Comparison of ENCODE assay signal across 37 mouse cellular contexts in the genomic region with DNA sequence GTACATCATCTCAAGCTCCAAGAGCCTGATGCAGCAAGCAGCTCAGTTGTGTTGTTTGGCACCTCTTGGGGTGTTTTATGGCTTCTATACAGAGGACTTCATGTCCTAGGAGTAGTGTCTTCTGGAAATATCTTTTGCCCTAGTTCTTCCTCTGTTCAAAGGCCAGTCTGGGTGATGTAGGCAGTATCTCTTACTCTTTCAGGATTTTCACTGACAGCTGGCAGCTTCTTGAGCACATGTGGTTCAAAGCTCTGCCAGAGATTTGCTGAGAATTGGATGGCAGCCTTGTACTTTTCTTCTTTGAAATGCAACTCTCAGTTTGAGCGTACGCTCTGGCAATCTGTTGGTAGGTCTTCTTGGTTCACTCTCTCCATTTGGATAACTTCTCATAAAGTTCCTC. TPM values are rescaled to one million over a fixed set of nuclear protein-coding genes. Genes with fewer than 3 reads are reported as not detected.
DNase-seq lines count a peak whose midpoint lies in the region; ATAC-seq and TF ChIP-seq lines count a peak whose summit lies in the region.
"Had no signal": no experiment of that assay in that cellular context is flagged by ENCODE, and none has a peak within 500 bp of the region (broad histone marks: within the 10 kb centered on the region; RNA-seq: fewer than 3 reads in every experiment).

No protein-coding gene starts in this region.

- no peak for TF ChIP-seq CTCF in hindbrain, postnatal 0 days (IDR thresholded peaks at IDR 0.05; ENCODE audit: low read depth)

- H3K4me3 ChIP-seq in hindbrain, postnatal 0 days (ENCODE audit: low read length): no peak overlapping the region
- H3K4me3 ChIP-seq: forebrain, embryonic 13.5 days; heart, embryonic 13.5 days; layer of hippocampus, adult 2 months; limb, embryonic 12.5 days; liver, embryonic 12.5 days; megakaryocyte, embryonic 14.5 days; midbrain, embryonic 12.5 days; myocyte; neural tube, embryonic 13.5 days had no signal

- intact Hi-C loops in left cerebral cortex, postnatal 4 days (cut with DNase I): no loop called here

- ATAC-seq in hindbrain, postnatal 0 days: no peak
- ATAC-seq: forebrain, embryonic 13.5 days; inflammation-experienced regulatory T-cells, adult 6 months; liver, embryonic 12.5 days; liver, postnatal 0 days had no signal

- DNase-seq in gastrocnemius, adult 18-20 months (ENCODE audit: low spot score): peak; percentile 9
- DNase-seq in gastrocnemius, postnatal 25 days: no peak
- peak; percentile 14 for DNase-seq in left cerebral cortex, adult 11 months (ENCODE audit: low spot score)
- no peak for DNase-seq in left cerebral cortex, postnatal 4 days
- DNase-seq in adipocyte (ENCODE audit: low spot score): peak; percentile 34
- peak; percentile 64 for DNase-seq in brain, adult 2 months (ENCODE audit: low read depth, low spot score)
- DNase-seq in hindbrain, postnatal 0 days (ENCODE audit: low spot score): no peak
- DNase-seq: adrenal gland, adult 2 months; B cell, adult 2 months; cerebellum, adult 11 months; cerebellum, adult 9-10 months; cerebellum, postnatal 36 days; heart, postnatal 10 days; kidney, adult 11 months; liver, postnatal 0 days; lung, postnatal 4 days; right cerebral cortex, postnatal 14 days; thymus, postnatal 4 days had no signal

- 89% methylated on average over 2 of the region's 2 CpGs for WGBS in hindbrain, postnatal 0 days

- H3K36me3 ChIP-seq in hindbrain, postnatal 0 days (ENCODE audit: insufficient read depth, low read length): no peaks in the 10 kb centered on the region
- H3K36me3 ChIP-seq: heart, embryonic 13.5 days; limb, embryonic 12.5 days; liver, embryonic 12.5 days; midbrain, embryonic 12.5 days; neural tube, embryonic 13.5 days had no signal

- H3K9ac ChIP-seq in hindbrain, postnatal 0 days (replicated peaks; ENCODE audit: low read length): no peak overlapping the region
- H3K9ac ChIP-seq: forebrain, embryonic 13.5 days; heart, embryonic 13.5 days; hindbrain, embryonic 14.5 days; limb, embryonic 12.5 days; liver, embryonic 12.5 days; liver, postnatal 0 days; midbrain, embryonic 12.5 days; neural tube, embryonic 13.5 days had no signal

- no peaks in the 10 kb centered on the region for H3K27me3 ChIP-seq in hindbrain, postnatal 0 days (ENCODE audit: insufficient read depth, low read length)
- H3K27me3 ChIP-seq: forebrain, embryonic 13.5 days; heart, embryonic 13.5 days; limb, embryonic 12.5 days; midbrain, embryonic 12.5 days; neural tube, embryonic 13.5 days had no signal

- H3K4me2 ChIP-seq in hindbrain, postnatal 0 days (ENCODE audit: low read depth, low read length): no peak overlapping the region
- H3K4me2 ChIP-seq: forebrain, embryonic 13.5 days; heart, embryonic 13.5 days; hindbrain, embryonic 14.5 days; limb, embryonic 12.5 days; liver, embryonic 12.5 days; midbrain, embryonic 12.5 days; neural tube, embryonic 13.5 days had no signal

- H3K4me1 ChIP-seq in hindbrain, postnatal 0 days (ENCODE audit: insufficient read depth, low read length): no peaks in the 10 kb centered on the region
- H3K4me1 ChIP-seq: forebrain, embryonic 13.5 days; heart, embryonic 13.5 days; liver, embryonic 12.5 days; megakaryocyte, embryonic 14.5 days; midbrain, embryonic 12.5 days; neural tube, embryonic 13.5 days had no signal

- no peaks in the 10 kb centered on the region for H3K9me3 ChIP-seq in hindbrain, postnatal 0 days (ENCODE audit: low read length)
- H3K9me3 ChIP-seq: forebrain, embryonic 13.5 days; heart, embryonic 13.5 days; limb, embryonic 12.5 days; liver, embryonic 12.5 days; megakaryocyte, embryonic 14.5 days; midbrain, embryonic 12.5 days; neural tube, embryonic 13.5 days had no signal

- H3K27ac ChIP-seq in hindbrain, postnatal 0 days: no peak overlapping the region
- H3K27ac ChIP-seq: forebrain, embryonic 13.5 days; heart, embryonic 13.5 days; hindbrain, embryonic 14.5 days; layer of hippocampus, adult 2 months; limb, embryonic 12.5 days; liver, embryonic 12.5 days; midbrain, embryonic 12.5 days; neural tube, embryonic 13.5 days had no signal

RNA-seq across cellular contexts. Expression of a gene that starts 40.0 kb away (rescaled TPM):
- not detected for total RNA-seq in gastrocnemius, adult 18-20 months (2021)
- not detected for total RNA-seq in gastrocnemius, postnatal 25 days (2021)
- under 1 TPM; 0.38 to 0.66 TPM for total RNA-seq in left cerebral cortex, postnatal 4 days (2021)
- total RNA-seq in hindbrain, postnatal 0 days (2014; rRNA removed): 0.07 and 0.68 TPM in 2 replicates
- 0.91 and 1.2 TPM in 2 replicates for polyA plus RNA-seq in hindbrain, postnatal 0 days (2015; fragmentation: Nextera tagmentation; extraction: Ambion mirVana)
- total RNA-seq: gastrocnemius, adult 8-10 months; hematopoietic stem cell, adult 5-6 weeks had no signal
- polyA plus RNA-seq: adrenal gland, adult 2 months; inflammation-experienced regulatory T-cells, adult 6 months; liver, embryonic 12.5 days; myocyte; spleen, adult 2 months; thymus, postnatal 0 days had no signal

RNA-seq across cellular contexts. Expression of a gene that starts 48.9 kb away (rescaled TPM):
- total RNA-seq in gastrocnemius, adult 18-20 months (2021): not detected
- total RNA-seq in gastrocnemius, postnatal 25 days (2021): not detected
- total RNA-seq in left cerebral cortex, postnatal 4 days (2021): not detected
- not detected in 2 replicates for total RNA-seq in hindbrain, postnatal 0 days (2014; rRNA removed)
- polyA plus RNA-seq in hindbrain, postnatal 0 days (2015; fragmentation: Nextera tagmentation; extraction: Ambion mirVana): 0.11 TPM in 1 of 2 replicates, not detected in the other
- total RNA-seq: adrenal gland, adult 2 months; gastrocnemius, adult 8-10 months; heart, adult 8-10 months; heart, postnatal 10 days; hematopoietic stem cell, adult 5-6 weeks; layer of hippocampus, adult 2 months; left cerebral cortex, postnatal 14 days; midbrain, postnatal 0 days had no signal
- polyA plus RNA-seq: adrenal gland, adult 2 months; embryonic facial prominence, embryonic 11.5 days; hindbrain, embryonic 14.5 days; inflammation-experienced regulatory T-cells, adult 6 months; midbrain, embryonic 12.5 days; midbrain, postnatal 0 days; myocyte; neural tube, embryonic 13.5 days; thymus, postnatal 0 days had no signal

RNA-seq across cellular contexts. Expression of a gene that starts 58.6 kb away (rescaled TPM):
- total RNA-seq in gastrocnemius, adult 18-20 months (2021): 10 to 100 TPM; 47.9 to 52.6 TPM
- 10 to 100 TPM; 37.7 to 42.7 TPM for total RNA-seq in gastrocnemius, postnatal 25 days (2021)
- 10 to 100 TPM; 59.2 to 60.1 TPM for total RNA-seq in left cerebral cortex, postnatal 4 days (2021)
- 57.4 and 58.5 TPM in 2 replicates for total RNA-seq in hindbrain, postnatal 0 days (2014; rRNA removed)
- polyA plus RNA-seq in hindbrain, postnatal 0 days (2015; fragmentation: Nextera tagmentation; extraction: Ambion mirVana): 133 and 144 TPM in 2 replicates

Comparison
In these comparisons a context has a peak if more than half of its experiments do, and no peak if none do; other contexts are left out.
1. DNase-seq: peak in gastrocnemius, adult 18-20 months (single experiment), left cerebral cortex, adult 11 months (single experiment), adipocyte (single experiment) and brain, adult 2 months (single experiment); none in gastrocnemius, postnatal 25 days (single experiment), left cerebral cortex, postnatal 4 days (single experiment) and hindbrain, postnatal 0 days (single experiment).